Mouse (Mus musculus): ENCODE results near the gene Atp6v0c. TPM values are rescaled to one million over a fixed set of nuclear protein-coding genes. Genes with fewer than 3 reads are reported as not detected.

The Atp6v0c gene
- total RNA-seq, 4 experiments from 2014 or later = 224 to 240 (median 231) TPM

Other genes starting within 250 kb of the Atp6v0c start
- not detected for gene Sbp, start 228.0 kb downstream of the Atp6v0c start, total RNA-seq (2022)
- gene Sbpl, start 214.4 kb downstream of the Atp6v0c start, total RNA-seq (2022) = not detected
- not detected for gene Prss30, start 189.1 kb downstream of the Atp6v0c start, total RNA-seq (2022)
- not detected for gene Prss22, start 171.6 kb downstream of the Atp6v0c start, total RNA-seq (2022)
- gene Prss27, start 131.6 kb downstream of the Atp6v0c start, total RNA-seq (2022) = not detected
- 1 to 10 TPM; 6.8 to 8.6 (median 7.9) TPM for gene Kctd5, start 96.2 kb downstream of the Atp6v0c start, total RNA-seq (2022)
- gene Pdpk1, start 18.8 kb downstream of the Atp6v0c start, total RNA-seq (2022) = 10 to 100 TPM; 38.3 to 46.0 (median 45.0) TPM
- gene Amdhd2, start 5.9 kb downstream of the Atp6v0c start, total RNA-seq (2022) = 10 to 100 TPM in 3 of 4 experiments, 1 to 10 TPM in 1; 9.4 to 12.4 (median 10.8) TPM
- 10 to 100 TPM; 11.5 to 14.5 (median 12.6) TPM for gene Tbc1d24, start 35.9 kb upstream of the Atp6v0c start, total RNA-seq (2022)
- 1 to 10 TPM in 2 of 4 experiments, under 1 TPM in 2; 0.66 to 1.5 (median 0.89) TPM for gene Ntn3, start 39.8 kb upstream of the Atp6v0c start, total RNA-seq (2022)
- 1 to 10 TPM; 1.7 to 2.9 (median 2.5) TPM for gene Tedc2, start 51.1 kb upstream of the Atp6v0c start, total RNA-seq (2022)
- under 1 TPM; 0.22 to 0.66 (median 0.40) TPM for gene Ccnf, start 81.8 kb upstream of the Atp6v0c start, total RNA-seq (2022)
- gene Abca17, start 181.4 kb upstream of the Atp6v0c start, total RNA-seq (2022) = under 1 TPM in 1 of 4 experiments, not detected in 3; 0.06 TPM
- 10 to 100 TPM; 11.4 to 13.4 (median 13.2) TPM for gene Abca3, start 182.2 kb upstream of the Atp6v0c start, total RNA-seq (2022)
- gene Rnps1, start 244.9 kb upstream of the Atp6v0c start, total RNA-seq (2022) = 10 to 100 TPM; 59.7 to 61.4 (median 60.7) TPM

Data from heart, adult 8-10 months (tissue).